Mouse (Mus musculus) lung, embryonic 16.5 days (tissue): ENCODE measurements at regions not wholly inside any gene's neighbourhood (a gene's known extent, or its start where the extent isn't known, plus 50 kb on each side); places are given as distances from the start of the nearest gene placed in this dataset.
"Not testable (repeated sequence)": the region's sequence is repeated elsewhere in the genome, so short reads cannot be mapped to it uniquely, and the experiment has no call there.

Source experiments
- ATAC-seq: fragments of 200-750 bp; cut with Nextera tagmentation; 2 replicates; pipeline ENCODE4 v1.8.0; 2017; ENCODE audit warnings: low read depth, mild to moderate bottlenecking, moderate library complexity
- H3K27ac ChIP-seq: fragments of 300-500 bp; sonication (generic); 2 replicates; pipeline ENCODE4 v1.5.1; 2014; ENCODE audit warnings: mild to moderate bottlenecking, control low read depth, low read length
- H3K27me3 ChIP-seq: fragments of 300-500 bp; sonication (generic); 2 replicates; pipeline ENCODE4 v1.6.1; 2014; ENCODE audit warnings: low read depth, low read length, mixed read lengths; ENCODE audit not compliant: control insufficient read depth, insufficient read depth
- H3K36me3 ChIP-seq: fragments of 300-500 bp; sonication (generic); 2 replicates; pipeline ENCODE4 v1.6.1; 2014; ENCODE audit warnings: low read length; ENCODE audit not compliant: control insufficient read depth, insufficient read depth
- H3K4me1 ChIP-seq: fragments of 300-500 bp; sonication (generic); replicated peaks from 2 replicates; pipeline ENCODE4 v1.6.1; 2014; ENCODE audit warnings: low read length, mixed read lengths; ENCODE audit not compliant: control insufficient read depth, insufficient read depth
- H3K4me2 ChIP-seq: fragments of 300-500 bp; sonication (generic); 2 replicates; pipeline ENCODE4 v1.6.1; 2014; ENCODE audit warnings: low read depth, low read length, control low read depth
- H3K4me3 ChIP-seq: fragments of 300-500 bp; sonication (generic); 2 replicates; pipeline ENCODE4 v1.5.1; 2014; ENCODE audit warnings: mild to moderate bottlenecking, low read length, control low read depth
- H3K9ac ChIP-seq: fragments of 300-500 bp; sonication (generic); 2 replicates; pipeline ENCODE4 v1.6.1; 2014; ENCODE audit warnings: low read length, control low read depth
- H3K9me3 ChIP-seq: fragments of 300-500 bp; sonication (generic); 2 replicates; pipeline ENCODE4 v1.6.1; 2016; ENCODE audit warnings: low read length; ENCODE audit not compliant: control insufficient read depth
- WGBS: fragments of 180-500 bp; shearing (Covaris S2); extraction: QIAGEN DNeasy Blood & Tissue Kit; methylation state at CpG from one replicate; pipeline ENCODE4 v1.1.7; 2014; 5-methylcytosine and 5-hydroxymethylcytosine counted together

- Histone ChIP-seq H3K4me2 (no peak overlapping the region), H3K27ac (no peak overlapping the region), H3K4me3 (no peak overlapping the region), H3K27me3 (no peaks in the 10 kb centered on the region), H3K9me3 (no peaks in the 10 kb centered on the region), H3K9ac (no peak overlapping the region), H3K36me3 (no peaks in the 10 kb centered on the region), H3K4me1 (no peaks in the 10 kb centered on the region)
- WGBS = 67% methylated on average over 3 of the region's 3 CpGs
- no peak for ATAC-seq
Observed at GRCm38 (mm10) chr5:105358902-105359301, 56.7 kb upstream of the Lrrc8b start.

GRCm38 (mm10) chr5:105356393-105356792, 59.2 kb upstream of the Lrrc8b start:
- not testable (repeated sequence) for H3K36me3 ChIP-seq, ATAC-seq, H3K27ac ChIP-seq, H3K9me3 ChIP-seq, H3K4me2 ChIP-seq, H3K4me3 ChIP-seq, H3K27me3 ChIP-seq, H3K9ac ChIP-seq, H3K4me1 ChIP-seq
- 86% methylated on average over 1 of the region's 1 CpGs for WGBS

GRCm38 (mm10) chr5:105354041-105354440, 60.5 kb upstream of the Gbp6 start:
- Histone ChIP-seq H3K9ac (no peak overlapping the region), H3K4me1 (no peaks in the 10 kb centered on the region), H3K4me3 (no peak overlapping the region), H3K36me3 (no peaks in the 10 kb centered on the region), H3K4me2 (no peak overlapping the region), H3K9me3 (no peaks in the 10 kb centered on the region), H3K27ac (no peak overlapping the region), H3K27me3 (no peaks in the 10 kb centered on the region)
- WGBS = 44% methylated on average over 1 of the region's 1 CpGs
- no peak for ATAC-seq

- Histone ChIP-seq H3K4me1 (0 out of 2 replicates have a peak, but pooled peaks cover 6% of the 10 kb centered on the region), H3K9ac (no peak overlapping the region), H3K36me3 (no peaks in the 10 kb centered on the region), H3K27ac (peak overlapping the region; percentile 52), H3K9me3 (no peaks in the 10 kb centered on the region), H3K4me2 (no peak overlapping the region), H3K27me3 (no peaks in the 10 kb centered on the region), H3K4me3 (no peak overlapping the region)
- ATAC-seq = peak; percentile 95
Observed at GRCm38 (mm10) chr5:105346463-105346862, 53.0 kb upstream of the Gbp6 start.

DNA sequence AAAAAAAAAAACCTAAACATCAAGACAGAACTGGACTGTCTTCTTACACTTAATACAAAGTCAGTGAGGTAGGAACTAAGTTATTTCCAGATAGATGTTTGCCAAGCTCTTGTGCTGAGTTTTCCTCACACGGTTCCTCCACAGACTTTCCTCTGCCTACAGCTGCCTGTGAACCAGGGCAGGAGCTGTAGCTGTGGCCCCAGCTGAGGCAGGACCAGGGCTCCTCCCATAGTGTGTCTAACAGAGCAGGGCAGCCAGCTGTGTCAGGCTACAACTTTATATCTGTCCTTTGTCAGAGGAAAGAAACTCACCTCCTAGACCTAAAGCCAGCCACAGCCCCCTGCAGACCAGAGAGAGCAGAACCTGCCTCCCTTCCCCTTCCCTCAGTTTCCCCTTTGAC, 52.5 kb upstream of the Gbp6 start:
- H3K4me2 ChIP-seq, H3K9ac ChIP-seq, H3K4me3 ChIP-seq, H3K27me3 ChIP-seq, H3K4me1 ChIP-seq, H3K36me3 ChIP-seq, H3K9me3 ChIP-seq: not testable (repeated sequence)
- 0% methylated on average over 1 of the region's 1 CpGs for WGBS
- ATAC-seq = peak; percentile 65; the same call in 1 of the 2 replicates
- peak overlapping the region; percentile 52 for H3K27ac ChIP-seq

DNA sequence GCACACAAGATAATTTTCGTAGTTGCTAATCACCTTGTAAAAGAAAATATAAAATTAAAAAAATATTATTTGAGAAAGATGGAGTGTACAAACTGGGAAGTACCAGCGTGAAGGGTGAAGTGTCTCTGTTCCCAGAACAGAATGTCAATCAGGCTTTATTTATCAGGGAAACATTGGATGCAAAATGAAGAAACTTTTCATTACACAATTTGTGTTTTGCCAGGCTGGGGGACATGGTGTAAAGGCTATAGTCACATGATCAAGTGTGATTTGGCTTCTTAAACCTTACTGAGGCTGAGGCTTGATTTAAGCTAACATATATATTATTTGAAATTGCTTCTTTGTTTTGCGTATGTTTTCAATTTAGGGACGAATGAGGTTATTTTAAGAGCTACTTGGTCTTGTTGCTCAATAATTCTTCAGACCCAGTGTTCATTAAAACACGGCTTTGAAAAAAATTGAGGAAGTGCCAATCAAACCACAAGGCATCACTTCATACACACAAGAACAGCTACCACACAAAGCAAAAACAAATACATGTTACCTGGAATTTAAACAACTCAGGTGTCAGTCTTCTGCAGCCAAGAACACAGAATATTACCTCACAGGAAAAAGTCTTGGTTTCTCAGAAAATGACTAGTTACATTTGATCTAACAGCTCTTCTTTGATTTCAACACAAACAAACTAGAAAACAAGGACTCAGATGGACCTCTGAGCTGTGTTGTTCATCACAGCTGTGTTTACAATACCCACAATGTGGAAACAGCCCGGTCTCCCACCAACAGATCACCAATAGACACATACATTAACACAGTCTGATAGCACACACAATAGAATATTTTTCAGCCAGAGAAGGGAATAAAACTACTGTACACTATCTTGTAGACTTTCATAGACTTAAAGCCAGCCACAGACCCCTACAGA, 51.6 kb upstream of the Gbp6 start:
- Histone ChIP-seq H3K9ac (no peak overlapping the region), H3K4me3 (no peak overlapping the region), H3K4me2 (no peak overlapping the region), H3K4me1 (0 out of 2 replicates have a peak, but pooled peaks cover 6% of the 10 kb centered on the region), H3K27me3 (no peaks in the 10 kb centered on the region), H3K27ac (no peak overlapping the region), H3K9me3 (no peaks in the 10 kb centered on the region), H3K36me3 (no peaks in the 10 kb centered on the region)
- WGBS = 59% methylated on average over 6 of the region's 6 CpGs
- ATAC-seq = no peak

DNA sequence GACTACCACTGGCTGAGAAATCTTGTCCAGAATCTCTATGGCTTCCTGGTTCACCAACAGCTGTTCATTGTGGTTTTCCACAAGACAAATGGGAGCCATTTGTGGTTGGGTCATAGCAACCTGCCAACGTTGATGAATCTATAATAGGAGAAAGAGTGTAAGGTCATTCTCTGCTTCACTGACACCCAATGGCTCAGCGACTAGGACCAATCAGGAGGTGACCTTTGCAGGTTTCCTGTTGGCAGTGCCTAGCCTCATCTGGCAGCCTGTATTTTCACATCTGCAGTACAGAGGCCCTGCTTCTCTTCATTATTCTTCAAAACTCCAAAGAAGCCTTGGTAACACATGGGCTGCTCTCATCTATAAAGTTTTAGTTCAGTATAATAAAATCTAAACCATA, 50.3 kb upstream of the Gbp6 start:
- not testable (repeated sequence) for ATAC-seq, H3K27ac ChIP-seq, H3K9me3 ChIP-seq, H3K9ac ChIP-seq, H3K4me2 ChIP-seq, H3K4me1 ChIP-seq, H3K4me3 ChIP-seq, H3K27me3 ChIP-seq, H3K36me3 ChIP-seq
- 63% methylated on average over 2 of the region's 2 CpGs for WGBS
